ENCODE assay signal across 28 mouse cellular contexts in genomic region chr5:76437696-76438095, GRCm38 (mm10). TPM values are rescaled to one million over a fixed set of nuclear protein-coding genes. Genes with fewer than 3 reads are reported as not detected.
"Had no signal": no experiment of that assay in that cellular context is flagged by ENCODE, and none has a peak within 500 bp of the region (broad histone marks: within the 10 kb centered on the region; RNA-seq: fewer than 3 reads in every experiment).

No protein-coding gene starts in this region.

- H3K4me1 ChIP-seq: limb, embryonic 12.5 days; limb, embryonic 15.5 days; megakaryocyte, embryonic 14.5 days; midbrain, embryonic 10.5 days; midbrain, embryonic 13.5 days had no signal

- H3K4me3 ChIP-seq: layer of hippocampus, adult 2 months; limb, embryonic 12.5 days; limb, embryonic 15.5 days; megakaryocyte, embryonic 14.5 days; midbrain, embryonic 10.5 days; midbrain, embryonic 13.5 days had no signal

- H3K27me3 ChIP-seq: limb, embryonic 12.5 days; limb, embryonic 15.5 days; midbrain, embryonic 13.5 days had no signal

- H3K27ac ChIP-seq: kidney, postnatal 0 days; layer of hippocampus, adult 2 months; limb, embryonic 12.5 days; limb, embryonic 15.5 days; liver, embryonic 14.5 days; midbrain, embryonic 10.5 days; midbrain, embryonic 13.5 days had no signal

- H3K9me3 ChIP-seq: limb, embryonic 15.5 days; midbrain, embryonic 10.5 days had no signal

- H3K9ac ChIP-seq: limb, embryonic 12.5 days; limb, embryonic 15.5 days; liver, embryonic 14.5 days; liver, postnatal 0 days; lung, embryonic 14.5 days; midbrain, embryonic 13.5 days had no signal

- DNase-seq: kidney, adult 2 months; kidney, postnatal 25 days; left cerebral cortex, postnatal 4 days; liver, postnatal 0 days; thymus, adult 18-20 months; thymus, postnatal 36 days had no signal

- H3K36me3 ChIP-seq: limb, embryonic 12.5 days; limb, embryonic 15.5 days; midbrain, embryonic 10.5 days; midbrain, embryonic 13.5 days had no signal

- H3K4me2 ChIP-seq: limb, embryonic 12.5 days; limb, embryonic 15.5 days; liver, embryonic 11.5 days; lung, embryonic 14.5 days; midbrain, embryonic 13.5 days had no signal

- ATAC-seq: intestine, postnatal 0 days; liver, postnatal 0 days; midbrain, embryonic 13.5 days; midbrain, embryonic 16.5 days had no signal

RNA-seq across cellular contexts. Expression of gene Gm7271, which starts 46.1 kb away (rescaled TPM):
- total RNA-seq: layer of hippocampus, adult 2 months; layer of hippocampus, postnatal 10 days; left cerebral cortex, adult 8-10 months; left cerebral cortex, postnatal 14 days; left cerebral cortex, postnatal 4 days; monocyte, adult 5-6 weeks had no signal
- polyA plus RNA-seq: intestine, postnatal 0 days; kidney, adult 2 months; kidney, embryonic 14.5 days; kidney, postnatal 0 days; large intestine, adult 2 months; limb, embryonic 12.5 days; limb, embryonic 15.5 days; liver, embryonic 11.5 days; liver, embryonic 14.5 days; liver, postnatal 0 days; lung, embryonic 14.5 days; midbrain, embryonic 13.5 days; midbrain, embryonic 16.5 days; small intestine, adult 2 months; spleen, adult 2 months; stomach, embryonic 14.5 days; testis, adult 2 months had no signal
